Mouse (Mus musculus): ENCODE measurements at regions not wholly inside any gene's neighbourhood (a gene's known extent, or its start where the extent isn't known, plus 50 kb on each side); places are given as distances from the start of the nearest gene placed in this dataset.

DNA sequence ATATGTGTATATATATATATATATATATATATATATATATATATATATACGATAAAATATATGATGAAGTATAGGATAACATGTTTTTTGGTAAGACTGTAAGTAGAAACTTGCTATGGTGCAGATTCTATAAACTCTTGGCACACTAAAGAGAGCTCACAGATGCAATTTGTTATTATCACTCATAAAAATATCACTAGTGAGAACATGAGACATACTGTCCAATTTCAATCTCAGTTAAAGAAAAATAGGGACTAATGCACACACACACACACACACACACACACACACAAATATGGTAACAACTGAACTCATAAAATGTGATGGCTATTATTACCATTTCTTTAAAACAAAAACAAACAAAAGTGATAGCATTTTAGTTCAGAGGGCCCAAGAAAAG, 292.0 kb downstream of the Cd47 start:
- DNase-seq (ENCODE audit: low spot score), result no peak

DNA sequence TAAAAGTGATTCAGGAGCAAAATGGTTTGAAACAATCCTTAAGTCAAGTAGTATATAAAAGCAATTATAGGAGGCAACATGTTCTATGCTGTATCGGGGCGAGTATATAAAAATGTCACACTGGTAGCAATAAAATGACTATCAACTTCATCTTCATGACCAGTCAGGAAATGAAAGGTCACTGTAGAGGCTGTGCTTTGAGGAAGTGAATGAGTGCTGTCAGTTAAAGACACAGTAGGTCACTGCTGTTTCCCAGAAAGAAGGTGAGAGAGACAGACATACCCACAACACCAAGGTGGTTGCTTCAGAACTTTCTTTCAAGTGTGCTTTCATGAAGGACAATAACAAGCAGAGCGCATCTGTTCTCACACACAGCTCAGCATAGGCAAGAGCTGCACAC, 292.4 kb downstream of the Cd47 start:
- DNase-seq (ENCODE audit: low spot score), result no peak

DNA sequence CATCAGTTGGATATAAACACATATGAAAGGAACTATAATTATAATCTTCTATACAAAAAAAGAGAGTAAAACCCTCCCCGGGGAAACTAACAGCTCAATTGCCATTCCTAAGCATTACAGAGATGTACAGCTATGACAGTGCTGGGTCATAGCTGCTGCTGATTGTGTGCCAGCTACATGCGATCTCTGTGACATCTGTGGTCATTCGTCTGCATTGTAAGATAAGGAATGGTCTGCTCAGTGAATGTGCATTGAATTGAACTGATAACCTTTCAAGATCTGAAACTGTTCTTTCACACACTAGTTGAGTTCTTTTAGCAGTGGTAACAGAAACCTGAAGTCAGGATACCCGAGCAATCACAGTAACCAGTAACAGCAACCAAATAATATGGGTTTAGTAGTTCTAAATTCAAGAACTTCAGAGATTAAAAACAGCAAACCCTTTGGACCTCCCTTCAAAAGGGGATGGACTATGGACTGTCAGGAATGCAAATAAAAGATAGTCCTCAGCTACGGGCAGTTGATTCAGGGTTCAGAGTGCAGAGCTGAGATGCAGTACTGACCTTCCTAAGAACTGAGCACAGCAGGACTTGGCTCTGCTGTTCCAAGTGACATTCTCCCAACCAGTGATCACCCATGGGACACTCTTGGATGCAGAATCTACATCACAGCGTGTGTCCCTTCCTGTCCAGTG, 295.7 kb downstream of the Cd47 start:
- no peak for DNase-seq (ENCODE audit: low spot score)

DNA sequence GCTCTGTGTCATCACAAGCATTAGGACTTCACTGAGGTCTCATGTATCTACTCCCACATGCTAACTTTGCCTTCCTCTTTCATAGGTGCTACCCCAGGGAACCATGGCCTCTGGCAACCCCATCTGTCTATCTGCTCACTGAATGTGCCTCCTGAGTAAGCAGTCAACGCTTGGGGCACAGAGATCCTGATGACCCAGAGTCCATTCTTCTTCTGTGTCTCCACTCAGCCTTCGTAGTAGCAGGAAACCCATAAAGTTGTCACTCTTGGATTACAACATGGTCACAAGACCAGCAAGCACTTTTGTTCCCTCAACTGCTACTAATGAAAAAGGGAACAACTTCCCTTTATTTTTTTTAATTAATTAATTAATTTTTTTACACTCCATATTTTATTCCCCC, 296.2 kb downstream of the Cd47 start:
- DNase-seq (ENCODE audit: low spot score), result no peak

DNA sequence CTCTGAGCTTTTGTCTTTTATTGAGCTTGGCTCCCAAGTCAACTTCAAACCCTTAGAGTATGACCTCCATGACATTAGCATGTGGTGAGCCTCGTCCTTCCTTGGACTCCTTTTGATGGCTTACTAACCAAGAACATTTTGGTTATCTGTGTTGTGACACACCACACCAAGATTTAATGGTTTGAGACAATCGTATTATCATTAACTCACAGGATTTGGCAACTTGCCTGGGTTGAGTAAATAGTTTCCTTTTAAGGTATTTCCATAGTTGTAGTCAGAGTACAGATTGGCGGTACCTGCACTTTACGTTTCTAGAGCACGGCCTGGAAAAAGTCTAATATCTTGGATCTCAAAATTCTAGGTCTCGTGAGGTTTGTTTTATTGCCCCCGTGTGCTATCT, 303.0 kb downstream of the Cd47 start:
- no peak for DNase-seq (ENCODE audit: low spot score)

DNA sequence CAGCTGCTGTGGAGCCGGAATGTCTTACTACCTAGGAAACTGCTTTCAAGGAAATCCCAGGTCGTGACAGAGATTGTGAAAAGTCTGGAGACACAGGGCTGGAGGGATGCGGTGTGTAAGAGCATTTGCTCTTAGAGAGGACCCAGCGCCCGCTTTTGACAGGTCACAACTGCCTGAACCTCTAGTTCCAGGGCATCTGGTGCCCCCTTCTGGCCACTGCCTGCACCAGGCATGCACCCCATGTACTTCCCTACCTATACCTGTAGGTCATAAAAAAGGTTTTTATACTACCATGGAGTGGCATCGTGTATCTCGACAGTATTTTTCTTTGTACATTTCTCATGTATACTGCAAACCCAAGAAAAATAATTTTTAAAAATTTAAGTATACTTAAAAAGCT, 314.0 kb downstream of the Bbx start:
- DNase-seq (ENCODE audit: low spot score), result no peak

DNA sequence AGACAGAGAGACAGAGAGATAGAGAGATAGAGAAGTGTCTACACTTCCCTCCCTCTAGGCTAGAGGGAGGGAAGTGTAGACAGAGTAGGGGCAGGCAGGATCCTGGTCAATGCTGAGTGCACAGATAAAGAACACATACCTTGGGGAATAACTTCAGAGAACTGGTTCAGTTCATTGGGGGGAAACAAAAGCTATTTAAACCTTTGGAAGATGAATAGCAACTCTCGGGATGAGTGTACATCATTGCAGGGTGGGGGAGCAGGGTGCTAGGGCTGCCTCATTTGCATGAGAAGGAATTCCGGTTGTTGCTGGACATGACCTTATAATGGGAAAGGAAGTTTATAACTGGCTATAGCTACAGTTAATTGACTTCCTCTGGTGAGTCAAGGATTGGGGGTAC, 309.7 kb downstream of the Bbx start:
- DNase-seq (ENCODE audit: low spot score), result no peak

DNA sequence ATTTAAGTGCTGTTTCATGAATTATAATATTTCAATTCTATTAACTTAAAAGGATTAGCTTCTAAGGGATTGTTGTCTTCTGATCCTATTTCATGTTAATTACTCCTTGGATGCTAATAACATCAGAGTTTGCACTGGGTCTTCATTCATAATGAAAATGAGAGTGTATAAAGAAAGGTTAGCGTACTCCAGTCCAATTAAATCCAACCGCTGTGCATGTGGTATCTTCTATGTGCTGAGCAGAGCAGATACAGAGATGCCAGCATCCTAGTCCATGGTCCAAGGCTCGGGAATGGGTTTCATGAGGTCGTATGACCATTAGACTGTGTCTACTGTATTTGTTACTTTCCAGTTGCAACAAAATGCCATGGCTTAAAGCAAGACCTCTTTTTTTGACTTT, 307.5 kb downstream of the Bbx start:
- DNase-seq (ENCODE audit: low spot score), result no peak

DNA sequence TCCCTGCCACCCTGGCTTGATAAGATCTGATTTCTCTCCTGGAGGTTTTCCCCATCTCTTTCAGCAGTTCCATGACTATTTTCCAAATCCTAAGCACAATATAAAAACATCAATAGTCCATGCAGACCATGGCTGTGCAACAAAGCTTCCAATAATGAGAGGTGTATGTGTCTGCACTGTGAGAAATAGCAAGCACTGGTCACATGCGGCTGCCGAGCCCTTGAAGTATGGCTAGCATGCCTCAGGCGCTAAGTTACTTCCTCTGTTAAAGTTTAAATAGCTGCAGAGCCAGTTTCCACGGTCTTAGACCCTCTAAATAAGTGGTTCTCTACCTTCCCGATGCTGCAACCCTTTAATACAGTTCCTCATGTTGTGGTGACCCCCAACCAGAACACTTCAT, 306.6 kb downstream of the Bbx start:
- no peak for DNase-seq (ENCODE audit: low spot score)

DNA sequence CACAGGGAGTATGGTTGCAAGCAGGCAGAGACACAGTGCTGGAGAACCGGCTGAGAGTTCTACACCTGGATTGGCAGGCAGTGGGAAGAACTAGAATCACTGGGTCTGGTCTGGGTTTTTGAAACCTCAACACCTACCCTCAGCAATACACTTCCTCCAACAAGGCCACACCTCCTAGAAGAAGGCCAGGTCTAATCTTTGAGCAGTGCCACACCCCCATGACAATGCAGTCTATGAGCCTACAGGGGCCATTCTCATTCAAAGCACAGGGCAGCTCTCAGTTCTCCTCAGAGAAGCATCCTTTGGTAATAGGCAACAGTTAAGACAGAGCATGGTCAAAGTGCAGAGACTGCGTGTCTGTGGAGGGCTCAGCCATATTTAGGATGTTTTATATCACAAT, 300.8 kb downstream of the Bbx start:
- no peak for DNase-seq (ENCODE audit: low spot score)
